Mouse (Mus musculus) C2C12 (cell line): ENCODE measurements around the gene Epx.

Source experiments
- CEBPB ChIP-seq: IDR thresholded peaks from one replicate; pipeline ENCODE4 v1.6.1; 2011; ENCODE audit warnings: low read depth, mild to moderate bottlenecking, control low read depth, moderate library complexity
- CTCF ChIP-seq: IDR thresholded peaks from one replicate; pipeline ENCODE4 v1.5.1; 2011; ENCODE audit not compliant: control insufficient read depth, insufficient read depth, insufficient read length
- MAX ChIP-seq: IDR thresholded peaks from one replicate; pipeline ENCODE4 v1.6.1; 2011; ENCODE audit warnings: mild to moderate bottlenecking, control low read depth

DNA sequence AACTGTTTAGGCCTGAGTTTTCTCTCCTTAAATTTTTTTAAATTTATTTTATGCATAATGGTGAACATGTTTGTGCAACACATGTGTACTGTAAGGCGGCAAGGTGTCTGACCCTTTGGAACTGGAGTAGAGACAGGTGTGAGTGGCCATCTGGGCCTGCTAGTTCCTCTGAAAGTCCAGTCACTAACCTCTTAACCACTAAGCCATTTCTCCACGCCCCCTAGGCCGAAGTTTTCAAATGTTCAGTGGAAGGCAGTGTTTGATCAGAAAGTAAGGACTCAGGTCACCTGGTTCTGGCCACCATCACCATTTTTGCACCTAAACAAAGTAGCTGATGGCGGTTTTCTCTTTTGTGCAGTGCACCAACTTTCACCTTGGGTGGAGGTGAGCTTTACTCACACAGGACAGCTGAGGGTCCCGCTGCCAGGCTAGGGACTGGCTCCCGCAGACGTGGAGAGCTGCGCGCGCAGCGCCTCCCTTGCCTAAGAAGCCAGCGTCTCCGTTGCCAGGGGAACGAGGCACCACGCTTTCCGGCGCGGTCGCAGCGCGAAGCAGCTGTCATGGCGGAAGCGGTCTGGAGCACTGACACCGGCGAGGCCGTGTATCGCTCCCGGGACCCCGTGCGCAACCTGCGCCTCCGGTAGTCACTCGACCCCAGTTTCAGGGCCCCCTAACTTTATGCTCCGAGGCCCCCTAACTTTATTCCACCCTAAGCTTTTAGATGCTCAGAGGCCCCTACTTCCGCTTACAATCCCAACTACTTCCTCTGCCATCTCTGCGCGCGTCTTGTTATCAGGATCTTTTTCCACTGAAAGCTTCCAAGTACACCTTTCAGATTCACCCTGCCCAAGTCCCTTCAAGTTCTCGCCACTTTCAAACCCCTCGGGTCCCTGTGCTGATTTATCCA lies 22.4 kb downstream of the Epx start, which contains the start of gene Mks1:
- no peak for TF ChIP-seq CTCF
- TF ChIP-seq MAX = peak; percentile 90
- no peak for TF ChIP-seq CEBPB
